Mouse (Mus musculus): ENCODE measurements around the gene Spata18. TPM values are rescaled to one million over a fixed set of nuclear protein-coding genes. Genes with fewer than 3 reads are reported as not detected.
A peak's percentile ranks its signal among the peaks of the same experiment; 100 is the strongest.

Gene Spata18
- polyA plus RNA-seq, 1 experiment = 0.08 TPM

GRCm38 (mm10) chr5:73632291-73632690 lies 18.9 kb upstream of the Spata18 start, which contains the start of gene Lrrc66:
TSS of gene Lrrc66 (minus strand) at chr5:73632526.
- H3K27ac ChIP-seq (ENCODE audit: insufficient read depth, low read depth, low read length) = peak within 1 kb of the TSS; percentile 73
- no peaks in the 10 kb centered on the region for H3K36me3 ChIP-seq (ENCODE audit: control insufficient read depth, insufficient read depth, low read length)
- no peaks in the 10 kb centered on the region for H3K27me3 ChIP-seq (replicated peaks; ENCODE audit: control insufficient read depth, insufficient read depth, low read length)
- DNase-seq = peak; percentile 57
- H3K4me1 ChIP-seq (ENCODE audit: control insufficient read depth, insufficient read depth, low read length) = no peaks in the 10 kb centered on the region
- TF ChIP-seq CTCF (conservative IDR thresholded peaks at IDR 0.05; ENCODE audit: insufficient read depth, insufficient read length, low read depth, low read length) (no peak), POLR2A (IDR thresholded peaks at IDR 0.05; ENCODE audit: low read depth, low read length) (no peak)
- 72% methylated on average over 8 of the region's 8 CpGs for WGBS
- H3K4me3 ChIP-seq (ENCODE audit: insufficient read depth, low read depth, low read length) = peak within 1 kb of the TSS; percentile 44

- H3K27me3 ChIP-seq (replicated peaks; ENCODE audit: control insufficient read depth, insufficient read depth, low read length) = no peaks in the 10 kb centered on the region
- H3K4me3 ChIP-seq (ENCODE audit: insufficient read depth, low read depth, low read length) = no peak overlapping the region
- DNase-seq = peak; percentile 75
- no peaks in the 10 kb centered on the region for H3K36me3 ChIP-seq (ENCODE audit: control insufficient read depth, insufficient read depth, low read length)
- H3K4me1 ChIP-seq (ENCODE audit: control insufficient read depth, insufficient read depth, low read length) = no peaks in the 10 kb centered on the region
- TF ChIP-seq CTCF (conservative IDR thresholded peaks at IDR 0.05; ENCODE audit: insufficient read depth, insufficient read length, low read depth, low read length) = peak; percentile 80
- TF ChIP-seq POLR2A (IDR thresholded peaks at IDR 0.05; ENCODE audit: low read depth, low read length) = no peak
- no peak overlapping the region for H3K27ac ChIP-seq (ENCODE audit: insufficient read depth, low read depth, low read length)
- 56% methylated on average over 8 of the region's 8 CpGs for WGBS
Measured at GRCm38 (mm10) chr5:73633141-73633540, 18.0 kb upstream of the Spata18 start.

GRCm38 (mm10) chr5:73637337-73638107 lies 13.7 kb upstream of the Spata18 start:
- peak; percentile 56 for DNase-seq
- Histone ChIP-seq H3K4me3 (ENCODE audit: insufficient read depth, low read depth, low read length) (no peak overlapping the region), H3K27me3 (replicated peaks; ENCODE audit: control insufficient read depth, insufficient read depth, low read length) (no peaks in the 10 kb centered on the region; the same call in 1 of the 2 replicates), H3K36me3 (ENCODE audit: control insufficient read depth, insufficient read depth, low read length) (no peaks in the 10 kb centered on the region), H3K27ac (ENCODE audit: insufficient read depth, low read depth, low read length) (no peak overlapping the region), H3K4me1 (ENCODE audit: control insufficient read depth, insufficient read depth, low read length) (no peaks in the 10 kb centered on the region)
- 45% methylated on average over 8 of the region's 8 CpGs for WGBS
- 0 out of 2 replicates have a peak, but pooled peaks have one; percentile 11 for TF ChIP-seq CTCF (conservative IDR thresholded peaks at IDR 0.05; ENCODE audit: insufficient read depth, insufficient read length, low read depth, low read length)
- TF ChIP-seq POLR2A (IDR thresholded peaks at IDR 0.05; ENCODE audit: low read depth, low read length) = no peak

- DNase-seq = no peak
- Histone ChIP-seq H3K36me3 (ENCODE audit: control insufficient read depth, insufficient read depth, low read length) (no peaks in the 10 kb centered on the region), H3K4me3 (ENCODE audit: insufficient read depth, low read depth, low read length) (no peak overlapping the region), H3K4me1 (ENCODE audit: control insufficient read depth, insufficient read depth, low read length) (no peaks in the 10 kb centered on the region), H3K27ac (ENCODE audit: insufficient read depth, low read depth, low read length) (no peak overlapping the region), H3K27me3 (replicated peaks; ENCODE audit: control insufficient read depth, insufficient read depth, low read length) (no peaks in the 10 kb centered on the region; the same call in 1 of the 2 replicates)
- TF ChIP-seq POLR2A (IDR thresholded peaks at IDR 0.05; ENCODE audit: low read depth, low read length) (no peak), CTCF (conservative IDR thresholded peaks at IDR 0.05; ENCODE audit: insufficient read depth, insufficient read length, low read depth, low read length) (no peak)
- 94% methylated on average over 3 of the region's 3 CpGs for WGBS
Measured at GRCm38 (mm10) chr5:73641058-73641457, 10.1 kb upstream of the Spata18 start.

GRCm38 (mm10) chr5:73642091-73642490 lies 9.1 kb upstream of the Spata18 start:
- H3K27me3 ChIP-seq (replicated peaks; ENCODE audit: control insufficient read depth, insufficient read depth, low read length) = no peaks in the 10 kb centered on the region; the same call in 1 of the 2 replicates
- H3K4me3 ChIP-seq (ENCODE audit: insufficient read depth, low read depth, low read length) = no peak overlapping the region
- 94% methylated on average over 4 of the region's 4 CpGs for WGBS
- no peaks in the 10 kb centered on the region for H3K36me3 ChIP-seq (ENCODE audit: control insufficient read depth, insufficient read depth, low read length)
- peak; percentile 34 for DNase-seq
- no peak overlapping the region for H3K27ac ChIP-seq (ENCODE audit: insufficient read depth, low read depth, low read length)
- no peak for TF ChIP-seq POLR2A (IDR thresholded peaks at IDR 0.05; ENCODE audit: low read depth, low read length)
- TF ChIP-seq CTCF (conservative IDR thresholded peaks at IDR 0.05; ENCODE audit: insufficient read depth, insufficient read length, low read depth, low read length) = peak; percentile 47
- no peaks in the 10 kb centered on the region for H3K4me1 ChIP-seq (ENCODE audit: control insufficient read depth, insufficient read depth, low read length)

GRCm38 (mm10) chr5:73647261-73647900 lies 3.8 kb upstream of the Spata18 start, which contains the start of gene Sgcb:
TSS of gene Sgcb (minus strand) at chr5:73647790.
- H3K27ac ChIP-seq (ENCODE audit: insufficient read depth, low read depth, low read length) = no peak within 1 kb of the TSS
- TF ChIP-seq CTCF (conservative IDR thresholded peaks at IDR 0.05; ENCODE audit: insufficient read depth, insufficient read length, low read depth, low read length) (no peak), POLR2A (IDR thresholded peaks at IDR 0.05; ENCODE audit: low read depth, low read length) (peak; percentile 14)
- H3K27me3 ChIP-seq (replicated peaks; ENCODE audit: control insufficient read depth, insufficient read depth, low read length) = peaks cover 4% of the 10 kb centered on the region; the same call in 1 of the 2 replicates
- H3K36me3 ChIP-seq (ENCODE audit: control insufficient read depth, insufficient read depth, low read length) = no peaks in the 10 kb centered on the region
- H3K4me1 ChIP-seq (ENCODE audit: control insufficient read depth, insufficient read depth, low read length) = no peaks in the 10 kb centered on the region
- peak; percentile 90 for DNase-seq
- peak within 1 kb of the TSS; percentile 99 for H3K4me3 ChIP-seq (ENCODE audit: insufficient read depth, low read depth, low read length)
- under 1% methylated on average over 60 of the region's 62 CpGs for WGBS
